ENCODE assay signal across 9 mouse cellular contexts in the genomic region with DNA sequence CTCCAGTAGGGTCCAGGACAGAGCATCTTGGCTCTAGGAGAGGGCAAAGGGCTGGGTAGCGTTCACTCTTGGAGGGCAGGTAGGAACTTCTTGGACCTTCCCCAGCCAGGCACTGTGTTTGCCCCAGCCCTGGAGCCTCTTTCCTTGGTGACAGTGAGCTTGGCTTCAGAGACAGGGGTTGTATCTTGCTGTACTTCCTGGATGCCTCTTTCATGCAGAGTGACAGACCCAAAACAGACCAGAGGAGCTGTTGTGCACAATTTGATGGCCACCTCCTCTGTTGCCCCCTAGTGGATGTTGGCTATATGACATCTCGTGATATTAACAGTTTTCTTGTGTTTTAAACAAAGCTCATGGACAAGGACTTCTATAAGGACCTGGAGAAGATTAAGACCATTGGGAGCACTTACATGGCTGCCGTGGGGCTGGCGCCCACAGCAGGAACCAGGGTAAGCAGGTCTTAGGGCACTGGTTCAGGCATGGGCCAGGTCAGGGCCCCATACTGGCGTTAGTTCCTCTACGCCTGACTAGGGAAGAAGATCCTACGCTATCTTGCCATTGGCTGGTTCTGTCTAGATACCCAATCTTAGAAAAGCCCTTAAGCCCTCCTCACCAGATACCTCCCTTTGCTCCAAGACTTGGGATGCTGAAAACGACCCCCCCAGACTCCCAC. TPM values are rescaled to one million over a fixed set of nuclear protein-coding genes. Genes with fewer than 3 reads are reported as not detected.
DNase-seq lines count a peak whose midpoint lies in the region; ATAC-seq and TF ChIP-seq lines count a peak whose summit lies in the region.
"Had no signal": no experiment of that assay in that cellular context is flagged by ENCODE, and none has a peak within 500 bp of the region (broad histone marks: within the 10 kb centered on the region; RNA-seq: fewer than 3 reads in every experiment).

No protein-coding gene starts in this region.

- H3K4me1 ChIP-seq in liver, embryonic 12.5 days = peaks cover 17% of the 10 kb centered on the region
- peaks cover 4% of the 10 kb centered on the region; the same call in 1 of the 2 replicates for H3K4me1 ChIP-seq in liver, embryonic 11.5 days (replicated peaks; ENCODE audit: control insufficient read depth, insufficient read depth, low read length)
- no peaks in the 10 kb centered on the region for H3K4me1 ChIP-seq in bone marrow, adult 2 months (ENCODE audit: control insufficient read depth, insufficient read depth, low read length)
- no peaks in the 10 kb centered on the region for H3K4me1 ChIP-seq in forebrain, postnatal 0 days (ENCODE audit: insufficient read depth)

- no peak overlapping the region for H3K4me2 ChIP-seq in liver, embryonic 12.5 days
- no peak overlapping the region for H3K4me2 ChIP-seq in liver, embryonic 11.5 days
- no peak overlapping the region for H3K4me2 ChIP-seq in forebrain, postnatal 0 days (ENCODE audit: low read depth)

- intact Hi-C loops in left cerebral cortex, postnatal 14 days (cut with DNase I) = no loop called here

- H3K27ac ChIP-seq in liver, embryonic 12.5 days = peak overlapping the region; percentile 64; the same call in 1 of the 2 replicates
- H3K27ac ChIP-seq in liver, embryonic 11.5 days (ENCODE audit: low read depth, low read length) = no peak overlapping the region
- no peak overlapping the region for H3K27ac ChIP-seq in bone marrow, adult 2 months (ENCODE audit: control insufficient read depth, insufficient read depth, low read depth, low read length, poor library complexity)
- H3K27ac ChIP-seq in forebrain, postnatal 0 days (ENCODE audit: low read depth, low read length) = no peak overlapping the region

- no peak overlapping the region for H3K4me3 ChIP-seq in liver, embryonic 12.5 days
- no peak overlapping the region for H3K4me3 ChIP-seq in liver, embryonic 11.5 days (ENCODE audit: low read depth, low read length)
- no peak overlapping the region for H3K4me3 ChIP-seq in bone marrow, adult 2 months (replicated peaks; ENCODE audit: control insufficient read depth, low read depth, low read length)
- no peak overlapping the region for H3K4me3 ChIP-seq in forebrain, postnatal 0 days (ENCODE audit: low read depth, low read length)
- H3K4me3 ChIP-seq: myocyte had no signal

- ATAC-seq in liver, embryonic 12.5 days = 0 out of 2 replicates have a peak, but pooled peaks have one; percentile 40
- no peak for ATAC-seq in liver, embryonic 11.5 days (replicated peaks; ENCODE audit: low FRiP score)
- ATAC-seq in forebrain, postnatal 0 days = peak; percentile 23; the same call in 1 of the 2 replicates

- DNase-seq in liver, embryonic 11.5 days (ENCODE audit: low spot score) = no peak
- peak; percentile 71 for DNase-seq in forebrain, postnatal 0 days
- DNase-seq in left cerebral cortex, postnatal 14 days (ENCODE audit: low spot score in 2 of 2) = peak; percentile 52 to 60
- peak; percentile 27 for DNase-seq in neural tube, embryonic 10.5 days (ENCODE audit: extremely low spot score, low spot score)
- no peak for DNase-seq in spleen, postnatal 10 days (ENCODE audit: low spot score in 2 of 2)
- no peak for DNase-seq in testis, postnatal 10 days (ENCODE audit: low spot score)

- no peak overlapping the region for H3K9ac ChIP-seq in liver, embryonic 12.5 days
- H3K9ac ChIP-seq in liver, embryonic 11.5 days (ENCODE audit: low read depth, low read length) = no peak overlapping the region
- H3K9ac ChIP-seq in forebrain, postnatal 0 days = no peak overlapping the region

- peak; percentile 24; the same call in 1 of the 2 replicates for TF ChIP-seq CTCF in bone marrow, adult 2 months (IDR thresholded peaks at IDR 0.05; ENCODE audit: control insufficient read depth, insufficient read depth, low read length)
- TF ChIP-seq CTCF in forebrain, postnatal 0 days (IDR thresholded peaks at IDR 0.05; ENCODE audit: low read depth) = peak; percentile 88

- H3K36me3 ChIP-seq in liver, embryonic 12.5 days = no peaks in the 10 kb centered on the region
- no peaks in the 10 kb centered on the region for H3K36me3 ChIP-seq in liver, embryonic 11.5 days (ENCODE audit: control insufficient read depth, insufficient read depth, low read length)
- H3K36me3 ChIP-seq in forebrain, postnatal 0 days (ENCODE audit: insufficient read depth) = peaks cover 23% of the 10 kb centered on the region; the same call in 1 of the 2 replicates

- H3K9me3 ChIP-seq in liver, embryonic 12.5 days (replicated peaks) = no peaks in the 10 kb centered on the region
- no peaks in the 10 kb centered on the region for H3K9me3 ChIP-seq in liver, embryonic 11.5 days (ENCODE audit: control insufficient read depth, low read length)
- no peaks in the 10 kb centered on the region for H3K9me3 ChIP-seq in forebrain, postnatal 0 days (ENCODE audit: low read length)

- TF ChIP-seq POLR2A in bone marrow, adult 2 months (IDR thresholded peaks at IDR 0.05; ENCODE audit: borderline replicate concordance, control insufficient read depth, low read depth, low read length) = no peak

- 60% methylated on average over 8 of the region's 8 CpGs for WGBS in liver, embryonic 12.5 days (ENCODE audit: insufficient replicate concordance)
- WGBS in liver, embryonic 11.5 days = 67% methylated on average over 8 of the region's 8 CpGs
- 72% methylated on average over 8 of the region's 8 CpGs for WGBS in bone marrow, adult 2 months
- 78% methylated on average over 8 of the region's 8 CpGs for WGBS in forebrain, postnatal 0 days

- H3K27me3 ChIP-seq in liver, embryonic 12.5 days (replicated peaks) = no peaks in the 10 kb centered on the region
- H3K27me3 ChIP-seq in liver, embryonic 11.5 days (replicated peaks; ENCODE audit: control insufficient read depth, insufficient read depth, low read length) = no peaks in the 10 kb centered on the region
- H3K27me3 ChIP-seq in forebrain, postnatal 0 days (ENCODE audit: insufficient read depth, low read length) = no peaks in the 10 kb centered on the region

RNA-seq across cellular contexts. Expression of gene Gm11985, which starts 26.7 kb away (rescaled TPM):
- polyA plus RNA-seq in liver, embryonic 12.5 days (2016; fragmentation: Nextera tagmentation; extraction: Ambion mirVana) = not detected in 2 replicates
- not detected in 2 replicates for polyA plus RNA-seq in liver, embryonic 11.5 days (2014; fragmentation: Nextera tagmentation; extraction: Ambion mirVana)
- polyA plus RNA-seq in bone marrow, adult 2 months (2011; ENCODE audit: insufficient read depth, insufficient read length, low replicate concordance, missing spikeins) = not detected in 2 replicates
- not detected in 2 replicates for total RNA-seq in forebrain, postnatal 0 days (2014; rRNA removed)
- not detected in 2 replicates for polyA plus RNA-seq in forebrain, postnatal 0 days (2015; fragmentation: Nextera tagmentation; extraction: Ambion mirVana)
- total RNA-seq in left cerebral cortex, postnatal 14 days (2021) = not detected
- polyA plus RNA-seq: myocyte had no signal

RNA-seq across cellular contexts. Expression of gene Igfbp1, which starts 35.9 kb away (rescaled TPM):
- polyA plus RNA-seq in liver, embryonic 12.5 days (2016; fragmentation: Nextera tagmentation; extraction: Ambion mirVana) = 39.5 and 41.4 TPM in 2 replicates
- polyA plus RNA-seq in liver, embryonic 11.5 days (2014; fragmentation: Nextera tagmentation; extraction: Ambion mirVana) = 48.2 and 49.9 TPM in 2 replicates
- polyA plus RNA-seq in bone marrow, adult 2 months (2011; ENCODE audit: insufficient read depth, insufficient read length, low replicate concordance, missing spikeins) = not detected in 2 replicates
- not detected in 2 replicates for total RNA-seq in forebrain, postnatal 0 days (2014; rRNA removed)
- polyA plus RNA-seq in forebrain, postnatal 0 days (2015; fragmentation: Nextera tagmentation; extraction: Ambion mirVana) = not detected in 2 replicates
- total RNA-seq in left cerebral cortex, postnatal 14 days (2021) = under 1 TPM in 1 of 2 experiments, not detected in 1; 0.31 TPM
- polyA plus RNA-seq: myocyte had no signal

RNA-seq across cellular contexts. Expression of gene Igfbp3, which starts 52.1 kb away (rescaled TPM):
- polyA plus RNA-seq in liver, embryonic 12.5 days (2016; fragmentation: Nextera tagmentation; extraction: Ambion mirVana) = 42.6 and 43.2 TPM in 2 replicates
- 42.1 and 45.2 TPM in 2 replicates for polyA plus RNA-seq in liver, embryonic 11.5 days (2014; fragmentation: Nextera tagmentation; extraction: Ambion mirVana)
- 2.8 and 15.1 TPM in 2 replicates for polyA plus RNA-seq in bone marrow, adult 2 months (2011; ENCODE audit: insufficient read depth, insufficient read length, low replicate concordance, missing spikeins)
- total RNA-seq in forebrain, postnatal 0 days (2014; rRNA removed) = 56.6 and 61.9 TPM in 2 replicates
- polyA plus RNA-seq in forebrain, postnatal 0 days (2015; fragmentation: Nextera tagmentation; extraction: Ambion mirVana) = 29.9 and 32.6 TPM in 2 replicates
- 10 to 100 TPM; 16.0 to 23.2 TPM for total RNA-seq in left cerebral cortex, postnatal 14 days (2021)

Comparison
In these comparisons a context has a peak if more than half of its experiments do, and no peak if none do; other contexts are left out.
1. DNase-seq: peak in forebrain, postnatal 0 days (single experiment), left cerebral cortex, postnatal 14 days (2 of 2) and neural tube, embryonic 10.5 days (single experiment); none in liver, embryonic 11.5 days (single experiment), spleen, postnatal 10 days (0 of 2) and testis, postnatal 10 days (single experiment).
2. RNA of gene Igfbp1, which starts 35.9 kb away (polyA plus RNA-seq): 48.2 to 49.9 TPM in liver, embryonic 11.5 days and 39.5 to 41.4 TPM in liver, embryonic 12.5 days; not detected in forebrain, postnatal 0 days and not detected in bone marrow, adult 2 months; every median in the first group is over 10 times any median in the second.